Mouse (Mus musculus): ENCODE data around the gene Slc15a3.

Gene Slc15a3

DNA sequence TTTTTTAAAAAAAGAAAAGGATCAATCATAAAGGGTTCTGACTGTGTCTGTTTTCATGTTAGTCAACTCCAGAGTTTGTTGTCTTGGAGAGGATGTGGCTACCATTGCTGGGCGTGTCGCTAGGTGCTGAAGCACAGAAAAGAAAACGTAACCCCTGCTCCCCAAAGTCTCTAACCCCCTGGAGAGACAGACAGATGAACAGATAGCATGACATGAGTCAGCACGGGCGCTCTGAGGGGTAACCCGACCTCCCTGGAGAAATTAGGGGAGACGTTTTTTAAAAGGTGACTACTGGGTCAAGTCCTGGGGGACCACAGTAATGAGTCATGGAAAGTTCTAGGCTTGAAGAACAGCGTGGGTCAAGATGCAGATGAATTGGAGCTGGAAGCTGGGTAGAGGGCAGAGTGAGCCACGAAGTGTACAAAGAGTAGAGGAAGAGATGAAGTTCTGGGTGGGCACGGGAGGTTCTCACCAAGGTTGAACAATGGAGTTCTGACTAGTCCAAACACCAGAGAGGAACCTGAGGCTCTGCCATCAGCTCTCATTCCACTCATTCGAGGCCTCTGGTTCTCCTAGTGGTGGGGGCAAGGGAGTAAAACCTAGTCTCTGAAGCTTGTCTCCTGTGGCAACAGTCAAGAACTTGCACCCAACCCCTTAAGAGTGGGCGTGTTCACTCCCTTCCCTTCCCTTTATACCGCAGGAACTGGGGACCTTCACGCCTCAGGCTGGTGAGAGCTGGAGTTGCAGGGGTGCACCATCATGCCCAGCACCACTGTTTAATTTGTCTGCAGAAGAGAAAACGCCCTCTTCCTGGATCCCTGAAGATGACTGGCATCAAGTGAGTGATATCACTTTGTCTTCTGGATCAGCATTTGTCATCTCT is at the start of gene Slc15a3:
Gene Slc15a3 (plus strand): TSS at position 718 of the 883 bp plus-strand sequence.
- DNase-seq (ENCODE audit: low spot score) = no peak

- DNase-seq (ENCODE audit: low spot score) = no peak
Observed at GRCm38 (mm10) chr19:10790323-10790722, 49.2 kb upstream of the Slc15a3 start.

GRCm38 (mm10) chr19:10793044-10793443 is 46.5 kb upstream of the Slc15a3 start:
- DNase-seq (ENCODE audit: low spot score) = no peak

- DNase-seq (ENCODE audit: low spot score) = no peak
Observed at GRCm38 (mm10) chr19:10794916-10795315, 44.6 kb upstream of the Slc15a3 start.

GRCm38 (mm10) chr19:10798576-10798975 is 41.0 kb upstream of the Slc15a3 start:
- DNase-seq (ENCODE audit: low spot score) = no peak

- no peak for DNase-seq (ENCODE audit: low spot score)
Observed at GRCm38 (mm10) chr19:10799155-10799554, 40.4 kb upstream of the Slc15a3 start.

DNA sequence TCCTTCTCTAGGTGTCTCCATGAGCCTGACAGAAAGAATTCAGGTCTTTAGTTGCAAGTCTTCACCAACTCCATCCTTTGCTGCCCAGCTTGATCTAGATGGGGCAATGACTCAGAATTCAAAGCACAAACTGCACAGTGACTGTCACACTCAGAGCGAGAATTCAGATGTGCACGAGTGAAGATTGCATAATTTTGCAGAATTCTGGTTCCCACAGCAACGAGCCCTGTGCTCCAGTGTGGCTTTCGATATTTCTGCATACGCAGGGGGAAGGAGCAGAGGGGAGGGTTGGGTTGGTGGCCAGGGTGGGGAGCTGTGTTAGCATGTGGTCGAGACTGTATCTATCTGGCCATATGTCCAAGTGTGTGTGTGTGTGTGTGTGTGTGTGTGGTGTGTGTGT is 38.5 kb upstream of the Slc15a3 start:
- no peak for DNase-seq (ENCODE audit: low spot score)

DNA sequence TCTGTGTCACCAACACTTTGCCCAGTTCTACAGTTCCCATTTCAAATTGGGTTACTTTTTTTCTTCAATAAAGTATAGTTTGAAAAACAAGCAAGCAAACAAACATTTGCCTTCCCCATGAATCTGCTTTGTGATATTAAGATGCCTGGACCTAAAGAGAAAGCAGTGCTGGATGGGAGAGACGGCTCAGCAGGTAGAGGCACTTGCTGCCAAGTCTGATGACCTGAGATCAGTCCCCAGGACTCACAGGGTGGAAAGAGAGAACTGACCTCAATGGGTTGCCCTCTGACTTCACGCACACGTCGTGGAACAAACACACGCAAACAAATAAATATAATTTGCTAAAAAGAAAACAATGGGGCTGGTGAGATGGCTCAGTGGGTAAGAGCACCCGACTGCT is 37.6 kb upstream of the Slc15a3 start:
- DNase-seq (ENCODE audit: low spot score) = no peak

DNA sequence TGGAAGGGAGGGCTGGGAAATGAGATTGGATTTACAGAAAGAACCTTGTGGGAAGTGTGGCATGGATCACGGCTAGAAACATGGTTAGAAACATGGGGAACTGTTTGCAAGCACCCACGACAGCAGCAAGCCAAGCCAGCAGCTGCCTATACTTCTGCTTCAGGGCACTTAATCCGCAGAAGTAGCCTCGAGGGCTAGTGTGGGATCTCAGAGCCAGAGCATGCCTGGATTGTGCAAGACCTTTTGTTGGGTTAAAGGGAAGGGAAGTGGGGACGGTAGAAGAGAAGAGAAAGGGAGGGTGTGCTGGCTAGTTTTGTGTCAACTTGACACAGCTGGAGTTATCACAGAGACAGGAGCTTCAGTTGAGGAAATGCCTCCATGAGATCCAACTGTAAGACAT is 35.8 kb upstream of the Slc15a3 start:
- DNase-seq (ENCODE audit: low spot score) = no peak

GRCm38 (mm10) chr19:10804850-10805660 is 34.5 kb upstream of the Slc15a3 start:
- no peak for DNase-seq (ENCODE audit: low spot score)

GRCm38 (mm10) chr19:10805661-10806285 is 33.8 kb upstream of the Slc15a3 start:
- no peak for DNase-seq (ENCODE audit: low spot score)

DNA sequence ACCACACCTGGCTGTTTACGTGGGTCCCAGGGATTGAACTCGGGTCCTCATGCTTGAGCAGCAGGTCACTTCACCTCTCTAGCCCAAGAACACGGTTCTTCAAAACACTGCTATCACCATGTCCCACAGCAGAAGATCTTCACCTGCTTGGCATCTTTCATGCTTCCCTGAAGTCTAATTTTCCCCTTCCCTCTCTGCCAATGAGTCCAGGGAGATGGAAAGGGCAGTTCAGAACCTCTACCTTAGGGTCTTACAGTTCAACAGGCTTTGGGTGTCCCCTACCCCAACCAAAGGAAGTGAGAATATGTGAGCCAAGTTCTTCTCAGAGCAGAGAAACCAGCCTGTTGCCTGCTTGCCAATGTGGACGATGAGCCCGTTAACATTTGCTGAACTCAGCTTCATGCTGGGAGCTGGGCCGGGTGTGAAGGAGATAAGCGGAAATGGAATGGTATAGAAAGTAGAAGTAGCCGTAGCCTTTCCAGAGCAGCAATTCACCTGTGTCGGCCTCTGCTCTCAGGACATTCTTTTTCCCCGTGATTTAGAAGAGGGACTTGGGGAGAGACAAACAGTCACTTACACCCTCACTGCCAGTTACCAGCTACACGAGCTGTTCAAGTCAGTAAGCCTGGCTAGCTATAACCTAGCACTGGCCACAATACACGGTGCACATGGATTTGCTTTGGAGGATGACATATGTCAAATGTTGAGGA is 30.8 kb upstream of the Slc15a3 start:
- no peak for DNase-seq (ENCODE audit: low spot score)

DNA sequence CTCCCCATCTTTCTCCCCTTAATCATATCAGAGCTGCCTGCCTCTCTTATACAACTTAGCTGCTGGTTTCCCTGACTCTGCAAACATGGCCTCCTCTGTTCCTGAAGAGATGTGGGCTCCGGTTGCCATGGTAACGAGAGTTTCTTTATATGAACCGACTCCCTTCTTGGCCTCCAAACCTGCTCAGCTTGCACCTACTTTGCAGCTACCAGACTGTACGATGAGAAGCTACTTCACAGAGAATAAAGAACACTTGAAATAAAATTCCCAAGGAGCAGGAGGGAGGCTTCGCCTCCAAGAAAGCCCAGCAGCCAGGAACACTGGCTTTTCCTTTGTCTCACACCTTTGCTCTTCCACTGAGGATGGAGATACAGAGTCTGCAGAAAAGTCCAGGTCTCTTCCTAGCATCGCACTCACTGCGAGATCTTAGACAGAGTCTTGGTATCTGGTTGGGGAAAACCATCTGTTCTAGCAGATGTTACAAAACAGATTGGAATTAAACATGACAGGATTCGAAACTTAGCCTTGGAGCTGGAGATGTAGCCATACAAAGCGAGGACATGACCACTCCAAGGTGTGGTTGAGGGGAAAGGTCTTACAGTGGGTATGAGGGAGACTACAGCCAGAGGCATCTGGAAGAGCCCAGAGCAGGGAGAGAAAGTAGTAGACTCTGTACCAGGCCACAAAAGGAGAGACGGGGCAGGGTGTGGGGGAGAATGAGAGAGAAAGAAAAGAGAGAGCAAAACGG is 29.9 kb upstream of the Slc15a3 start:
- DNase-seq (ENCODE audit: low spot score) = no peak

- DNase-seq (ENCODE audit: low spot score) = no peak
Observed at GRCm38 (mm10) chr19:10810176-10810492, 29.4 kb upstream of the Slc15a3 start.

- no peak for DNase-seq (ENCODE audit: low spot score)
Observed at GRCm38 (mm10) chr19:10811471-10811870, 28.1 kb upstream of the Slc15a3 start.

DNA sequence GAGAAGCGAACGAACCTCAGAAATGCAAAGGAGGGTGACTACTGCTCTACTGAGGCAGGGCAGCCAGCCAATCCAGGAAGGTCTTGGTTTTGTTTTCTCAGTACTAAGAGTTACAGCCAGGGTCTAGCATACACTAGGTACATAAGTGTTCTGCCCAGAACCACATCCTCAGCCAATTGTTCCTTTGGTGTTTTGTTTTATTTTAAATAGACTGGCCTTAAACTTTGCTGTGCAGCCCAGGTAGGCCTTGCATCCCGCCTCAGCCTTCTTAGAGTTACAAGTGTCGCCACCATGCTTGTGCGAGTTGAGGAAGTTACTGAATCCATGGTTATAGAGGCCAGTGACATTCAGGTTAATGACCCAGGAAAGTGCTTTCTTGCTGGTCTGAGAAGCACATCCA is 26.5 kb upstream of the Slc15a3 start:
- DNase-seq (ENCODE audit: low spot score) = no peak

DNA sequence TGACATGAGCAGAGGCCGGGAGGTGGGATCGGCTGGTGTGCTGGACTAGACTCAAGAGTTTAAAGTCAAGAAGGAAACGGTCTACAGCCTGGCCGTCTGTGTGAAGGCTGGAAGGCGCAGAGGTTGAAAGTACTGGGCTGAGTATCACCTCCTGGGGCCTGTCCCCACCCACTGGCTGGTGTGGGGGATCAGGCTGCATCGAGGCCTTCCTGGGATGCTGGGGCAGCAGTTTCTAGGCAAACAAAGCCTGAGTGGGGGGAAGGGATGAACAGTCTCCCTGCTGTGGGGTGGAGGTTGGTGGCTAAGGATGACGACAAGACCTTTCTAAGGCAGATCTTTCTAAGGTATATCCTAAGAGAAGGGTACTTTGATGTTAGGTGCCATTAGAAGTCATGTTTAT is 25.6 kb upstream of the Slc15a3 start:
- DNase-seq (ENCODE audit: low spot score) = no peak

DNA sequence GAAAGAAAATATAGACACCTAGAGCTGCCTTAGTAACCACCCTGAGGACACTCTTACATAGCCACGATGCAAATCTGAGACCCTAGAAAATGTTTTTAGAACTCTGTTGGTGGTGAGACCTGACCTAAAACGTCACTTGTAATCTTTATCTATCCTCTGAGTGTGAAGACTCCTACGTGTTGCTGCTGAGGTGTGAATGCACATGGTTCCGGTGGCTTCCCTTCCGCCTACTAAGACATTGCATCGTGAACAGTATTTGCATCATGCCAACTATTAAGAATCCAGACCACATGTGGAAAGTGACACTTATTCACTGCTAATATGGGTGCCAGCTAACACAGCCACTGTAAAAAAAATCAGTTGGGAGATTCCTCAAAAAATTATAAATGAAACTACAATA is 23.7 kb upstream of the Slc15a3 start:
- no peak for DNase-seq (ENCODE audit: low spot score)

- DNase-seq (ENCODE audit: low spot score) = no peak
Observed at GRCm38 (mm10) chr19:10816462-10816861, 23.1 kb upstream of the Slc15a3 start.

DNA sequence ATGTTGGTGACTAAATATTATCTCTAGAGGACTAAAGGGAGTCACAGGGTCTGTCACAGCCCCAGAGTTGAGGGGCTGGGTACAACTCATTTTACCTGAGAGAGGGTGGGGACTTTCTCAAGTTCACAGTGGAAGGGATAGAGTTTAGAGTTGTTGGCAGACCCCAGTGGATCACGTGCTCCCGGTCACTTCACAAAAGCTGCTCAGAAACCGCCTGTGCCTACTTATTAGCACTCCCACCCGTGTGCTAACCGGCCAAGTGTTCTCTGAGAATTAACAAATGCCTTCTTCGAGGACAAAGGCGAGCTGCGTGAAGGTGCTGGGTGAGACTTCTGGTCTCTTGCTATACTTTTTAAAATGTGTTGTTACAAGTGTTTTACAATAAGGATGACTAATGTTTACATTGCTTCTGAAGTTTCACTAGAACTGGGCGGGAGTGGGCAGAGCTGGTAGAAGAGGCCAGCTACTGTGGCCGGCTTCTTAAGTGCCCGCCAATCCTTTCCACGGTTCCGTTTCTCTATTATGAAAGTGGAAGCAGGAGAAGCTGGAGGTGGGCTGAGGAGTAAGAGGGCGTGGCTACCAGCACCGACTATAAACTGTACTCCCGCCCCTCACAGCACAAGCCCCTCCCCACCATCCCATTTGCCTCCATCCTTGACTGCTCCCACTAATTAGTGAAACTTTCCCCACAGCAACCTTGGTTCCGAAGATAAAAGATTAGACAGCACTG is 21.1 kb upstream of the Slc15a3 start:
- DNase-seq (ENCODE audit: low spot score) = no peak

DNA sequence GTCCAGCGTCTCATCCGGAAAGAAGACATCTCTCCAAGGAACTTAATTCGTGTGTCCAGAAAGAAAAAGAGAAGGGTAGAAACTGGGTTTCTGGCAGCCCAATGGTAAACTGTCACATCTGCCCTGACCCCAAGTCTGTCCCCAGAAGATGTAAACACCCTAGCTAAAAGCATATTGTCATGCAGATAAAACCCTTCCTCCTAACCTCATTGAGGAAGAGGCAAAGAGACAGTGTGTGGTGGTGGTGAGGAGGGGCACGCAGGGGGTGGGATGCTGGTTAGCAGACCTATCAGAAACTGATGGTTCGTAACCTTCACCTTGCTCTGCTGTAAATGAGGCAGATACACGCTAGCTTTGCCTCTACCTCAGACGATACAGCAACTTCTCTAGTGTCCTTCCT is 18.2 kb upstream of the Slc15a3 start:
- no peak for DNase-seq (ENCODE audit: low spot score)
